Mouse (Mus musculus) splenic B cell, adult 2 months (primary cell): ENCODE measurements around the gene Cep89.
A peak's percentile ranks its signal among the peaks of the same experiment; 100 is the strongest.

Experiments used
- DNase-seq: peaks from one replicate; pipeline ENCODE4 v3.0.0-alpha.2; 2011; ENCODE audit warnings: low read depth, low spot score
- H3K27me3 ChIP-seq: 2 replicates; pipeline ENCODE4 v1.6.1; 2012; ENCODE audit warnings: mild to moderate bottlenecking, low read length, moderate library complexity, mixed read lengths; ENCODE audit not compliant: control insufficient read depth, poor library complexity, insufficient read depth, severe bottlenecking
- H3K36me3 ChIP-seq: 2 replicates; pipeline ENCODE4 v1.6.1; 2012; ENCODE audit warnings: mild to moderate bottlenecking, low read length, moderate library complexity, mixed read lengths; ENCODE audit not compliant: control insufficient read depth, poor library complexity, insufficient read depth, severe bottlenecking

Cep89 gene

DNA sequence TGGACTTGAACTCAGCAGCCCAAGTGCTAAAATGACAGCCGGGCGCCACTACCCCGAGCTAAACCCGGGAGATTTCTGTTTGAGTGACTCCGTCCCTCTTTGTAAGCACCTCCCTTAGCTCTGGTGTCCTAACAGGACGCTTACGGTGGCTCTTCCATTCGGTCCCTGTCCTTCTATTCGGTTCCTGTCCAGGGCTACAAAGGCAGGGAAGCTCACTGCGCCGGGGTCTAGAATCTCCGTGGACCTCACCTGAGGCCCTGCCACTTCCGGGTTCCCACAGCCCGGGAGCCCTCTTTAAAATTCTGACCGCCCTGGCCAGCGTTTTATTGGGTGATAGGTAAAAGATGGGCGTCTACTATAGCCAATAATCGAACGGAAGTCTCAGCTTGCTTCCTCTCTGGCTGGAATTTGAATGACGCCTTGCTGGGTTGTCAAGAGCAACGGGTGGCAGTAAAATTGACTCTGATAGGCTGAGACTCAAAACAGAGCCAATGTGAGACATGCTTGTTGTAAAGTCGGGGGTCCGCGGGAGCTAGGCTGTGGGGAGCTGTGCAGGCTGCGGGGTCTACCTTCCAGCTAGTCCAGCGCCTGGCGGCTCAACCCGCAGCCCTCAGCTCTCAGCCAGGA lies at the start of gene Cep89, which contains the start of gene Faap24:
Cep89 (plus strand) TSS at position 494 of the 627 bp plus-strand sequence.
Faap24 (minus strand) TSS at position 295 of the 627 bp plus-strand sequence.
- DNase-seq: peak; percentile 98
- Histone ChIP-seq H3K27me3 (no peaks in the 10 kb centered on the region), H3K36me3 (peaks cover 8% of the 10 kb centered on the region)

DNA sequence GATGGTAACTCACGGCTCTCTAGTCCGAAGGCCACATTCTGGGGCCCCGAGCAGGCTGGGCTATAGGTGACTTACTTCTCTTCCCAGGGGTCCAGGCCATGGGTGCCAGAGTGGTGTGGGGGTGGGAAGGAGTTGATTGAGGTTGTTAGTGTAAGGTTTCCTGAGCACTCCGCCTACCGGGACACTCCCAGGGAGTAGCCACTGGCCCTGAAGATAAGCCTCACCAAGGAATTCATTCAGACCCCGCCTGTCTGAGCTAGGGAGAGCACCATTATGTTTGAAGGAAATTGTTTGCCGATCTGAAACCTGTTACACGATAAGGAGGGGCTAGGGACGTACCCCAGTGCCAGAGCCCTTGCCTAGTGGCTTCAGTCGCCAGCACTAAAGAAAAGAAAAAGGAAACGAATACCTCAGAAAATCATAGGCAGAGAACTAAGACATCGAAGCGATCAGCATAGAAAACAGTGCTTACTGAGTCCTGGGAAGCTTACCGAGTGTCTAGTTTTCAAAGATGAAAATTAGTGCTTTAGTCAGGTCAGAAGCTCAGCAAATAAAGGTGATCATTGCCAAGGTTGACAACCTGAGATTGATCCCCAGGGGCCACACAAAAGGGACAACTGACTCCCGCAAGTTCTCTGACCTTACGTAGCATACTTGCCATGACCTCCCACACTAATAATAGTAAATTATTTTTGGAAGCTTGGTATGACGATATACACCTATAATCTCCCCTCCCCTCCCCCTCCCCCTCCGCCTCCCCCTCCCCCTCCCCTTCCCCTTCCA lies 48.7 kb upstream of the Cep89 start:
- no peaks in the 10 kb centered on the region for H3K27me3 ChIP-seq
- H3K36me3 ChIP-seq: no peaks in the 10 kb centered on the region
- DNase-seq: no peak

- no peaks in the 10 kb centered on the region for H3K36me3 ChIP-seq
- DNase-seq: no peak
- H3K27me3 ChIP-seq: no peaks in the 10 kb centered on the region
Measured at GRCm38 (mm10) chr7:35349022-35349421, 47.8 kb upstream of the Cep89 start.

DNA sequence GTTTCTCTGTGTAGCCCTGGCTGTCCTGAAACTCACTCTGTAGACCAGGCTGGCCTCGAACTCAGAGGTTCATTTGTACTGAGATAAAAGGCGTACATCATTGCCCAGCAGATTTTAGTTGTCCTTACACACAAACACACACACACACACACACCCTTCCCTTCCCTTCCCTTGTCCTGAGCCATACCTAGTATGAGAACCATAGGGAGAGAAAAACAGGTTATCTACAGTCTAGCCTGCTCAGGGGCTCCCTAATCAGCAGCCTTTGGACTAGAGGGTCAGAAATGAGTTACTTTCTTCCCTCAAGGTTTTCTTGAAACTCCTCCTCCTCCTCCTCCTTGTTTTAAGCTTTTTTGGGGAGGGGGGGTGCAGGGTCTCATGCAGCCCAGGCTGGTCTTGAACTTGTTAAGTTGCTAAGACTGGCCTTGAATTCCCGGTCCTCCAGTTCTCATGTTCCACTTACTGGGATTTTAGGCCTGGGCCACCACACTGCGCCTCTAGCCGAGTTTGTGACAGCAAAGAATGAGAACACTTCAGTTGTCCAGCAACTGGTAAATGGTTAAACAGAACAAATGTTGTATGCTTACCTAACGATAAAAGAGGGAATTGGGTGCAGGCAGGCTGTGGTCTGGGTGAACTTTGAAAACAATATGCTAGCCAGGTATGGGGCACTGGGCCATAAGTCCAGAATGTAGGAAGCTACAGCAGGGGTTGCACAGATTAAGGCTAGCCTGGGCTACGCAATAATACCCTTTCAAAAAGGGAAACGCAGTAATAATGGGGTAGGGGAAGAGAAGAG lies 46.8 kb upstream of the Cep89 start:
- Histone ChIP-seq H3K36me3 (no peaks in the 10 kb centered on the region), H3K27me3 (no peaks in the 10 kb centered on the region)
- no peak for DNase-seq

DNA sequence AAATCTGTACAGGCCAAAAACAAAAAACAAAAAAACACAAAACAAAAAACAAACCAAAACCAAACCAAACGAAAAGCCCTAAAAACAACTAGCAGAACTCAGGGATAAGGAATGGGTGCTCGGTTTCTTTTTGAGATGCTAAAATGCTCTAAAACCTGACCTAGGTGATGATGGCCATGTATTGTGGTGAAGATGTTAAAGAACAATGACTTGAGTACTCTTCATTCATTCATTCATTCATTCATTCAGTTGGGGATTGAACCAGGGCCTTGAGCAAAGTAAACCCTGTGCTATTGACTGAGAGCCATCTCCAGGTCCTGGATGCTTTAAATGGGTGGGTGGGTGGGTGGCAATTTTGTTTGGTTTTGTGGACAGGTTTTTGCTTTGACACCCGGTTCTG lies 45.7 kb upstream of the Cep89 start:
- no peak for DNase-seq
- Histone ChIP-seq H3K27me3 (no peaks in the 10 kb centered on the region), H3K36me3 (no peaks in the 10 kb centered on the region)

DNA sequence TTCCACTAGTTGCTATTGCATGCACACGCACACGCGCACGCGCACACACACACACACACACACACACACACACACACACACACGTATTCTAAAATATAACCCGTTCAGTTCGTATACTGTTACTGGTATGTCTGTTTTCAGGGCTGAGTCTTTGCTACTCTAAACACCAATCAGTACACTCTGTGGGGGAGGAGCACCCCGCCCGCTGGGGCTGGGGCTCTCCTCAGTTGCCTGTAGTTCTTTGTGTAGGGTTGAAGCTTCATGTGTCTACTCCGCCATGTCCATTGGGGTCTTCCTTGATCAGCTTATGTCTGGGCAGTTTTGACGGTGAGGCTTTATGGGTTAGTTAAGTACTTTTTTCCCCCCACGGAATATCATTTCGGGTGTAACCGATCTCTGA lies 43.5 kb upstream of the Cep89 start:
- no peak for DNase-seq
- Histone ChIP-seq H3K36me3 (no peaks in the 10 kb centered on the region), H3K27me3 (no peaks in the 10 kb centered on the region)

DNA sequence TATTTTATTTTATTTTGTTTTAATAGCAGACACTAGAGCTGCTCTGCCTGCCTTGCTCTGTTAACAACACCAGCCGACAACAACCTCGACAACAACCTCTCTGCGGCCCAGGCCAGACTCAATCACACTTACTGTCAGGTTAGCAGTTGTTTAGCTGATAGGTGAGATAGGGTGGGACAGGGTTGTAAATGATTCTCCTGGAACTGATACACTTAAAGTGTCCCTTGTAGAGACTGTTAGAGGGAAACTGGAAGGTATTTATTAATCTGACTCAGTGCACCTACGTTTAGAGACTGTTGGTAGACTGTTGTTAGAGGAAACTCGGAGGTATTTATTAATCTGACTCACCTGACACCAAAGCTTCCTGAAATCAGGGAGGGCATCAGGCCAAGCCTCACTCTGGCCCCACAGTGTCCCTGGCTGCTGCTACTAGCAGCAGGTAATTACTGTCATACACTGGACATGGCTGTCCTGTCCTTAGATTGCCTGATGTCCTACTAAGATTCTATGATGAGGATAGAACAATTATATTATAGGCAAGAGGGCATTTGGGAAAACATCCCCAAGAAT lies 41.4 kb upstream of the Cep89 start:
- no peak for DNase-seq
- H3K27me3 ChIP-seq: no peaks in the 10 kb centered on the region
- H3K36me3 ChIP-seq: no peaks in the 10 kb centered on the region

- Histone ChIP-seq H3K27me3 (no peaks in the 10 kb centered on the region), H3K36me3 (no peaks in the 10 kb centered on the region)
- DNase-seq: no peak
Measured at GRCm38 (mm10) chr7:35357621-35358020, 39.2 kb upstream of the Cep89 start.

GRCm38 (mm10) chr7:35362253-35362652 lies 34.6 kb upstream of the Cep89 start:
- DNase-seq: no peak
- no peaks in the 10 kb centered on the region for H3K36me3 ChIP-seq
- no peaks in the 10 kb centered on the region for H3K27me3 ChIP-seq

GRCm38 (mm10) chr7:35362868-35363267 lies 34.0 kb upstream of the Cep89 start:
- no peak for DNase-seq
- no peaks in the 10 kb centered on the region for H3K36me3 ChIP-seq
- no peaks in the 10 kb centered on the region for H3K27me3 ChIP-seq

GRCm38 (mm10) chr7:35365161-35365910 lies 31.5 kb upstream of the Cep89 start:
- no peak for DNase-seq
- no peaks in the 10 kb centered on the region for H3K36me3 ChIP-seq
- no peaks in the 10 kb centered on the region for H3K27me3 ChIP-seq

DNA sequence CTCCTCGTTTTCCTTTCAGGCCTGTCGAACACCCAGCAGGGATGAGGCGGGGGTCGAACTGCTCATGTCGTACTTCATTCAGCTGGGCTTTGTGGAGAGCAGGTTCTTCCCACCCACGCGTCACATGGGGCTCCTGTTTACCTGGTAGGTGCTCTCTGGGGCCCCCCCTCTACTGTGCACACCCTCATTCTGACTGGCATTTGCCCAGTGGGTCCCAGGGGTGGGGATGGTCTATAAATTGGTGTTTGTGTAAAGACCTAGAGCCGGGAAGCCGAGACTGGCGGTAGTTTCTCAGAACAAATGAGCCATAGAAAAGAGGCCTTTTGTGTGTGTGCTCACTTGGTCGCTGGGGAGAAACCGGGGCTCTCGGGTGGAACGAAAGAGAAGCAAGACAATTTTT lies 25.7 kb upstream of the Cep89 start:
- Histone ChIP-seq H3K27me3 (no peaks in the 10 kb centered on the region), H3K36me3 (no peaks in the 10 kb centered on the region)
- no peak for DNase-seq

- Histone ChIP-seq H3K27me3 (no peaks in the 10 kb centered on the region), H3K36me3 (no peaks in the 10 kb centered on the region)
- no peak for DNase-seq
Measured at GRCm38 (mm10) chr7:35372483-35373017, 24.3 kb upstream of the Cep89 start.
